Mouse (Mus musculus) stomach, postnatal 0 days (tissue): ENCODE data around the gene Med16.

Experiments used
- CTCF ChIP-seq: IDR thresholded peaks from 2 replicates; pipeline ENCODE4 v1.5.1; 2016; ENCODE audit warnings: antibody characterized with exemption, low read depth, mild to moderate bottlenecking, moderate library complexity
- EP300 ChIP-seq: optimal IDR thresholded peaks from 2 replicates; pipeline ENCODE3; 2016; ENCODE audit warnings: antibody characterized with exemption

GRCm38 (mm10) chr10:79945507-79946234, 36.9 kb upstream of the Med16 start:
- no peak for TF ChIP-seq CTCF
- no peak for TF ChIP-seq EP300
